Mouse (Mus musculus) left cerebral cortex, postnatal 25 days (tissue): ENCODE measurements around the gene Nphs1. TPM values are rescaled to one million over a fixed set of nuclear protein-coding genes. Genes with fewer than 3 reads are reported as not detected.

Source experiments
- DNase-seq, 2 experiments: peaks; one replicate each; pipeline ENCODE4 v3.0.0; 2022; ENCODE audit warnings: low spot score in 2 of 2, mixed read lengths in 1 of 2
- intact Hi-C: fragments of 180-260 bp; cut with DNase I; formaldehyde crosslinking; loops from one replicate; pipeline ENCODE4 v1.15.1; 2025
- total RNA-seq, 2 experiments: library from RNA; stranded (reverse); gene quantifications; 2 replicates each; pipeline ENCODE4 v1.2.3; 2021

The Nphs1 gene
- total RNA-seq, 2 experiments from 2014 or later, result 0.78 to 1.5 TPM

- intact Hi-C loops, result no loop called here
- DNase-seq, result peak in 1 of 2 experiments; percentile 42
Observed at GRCm38 (mm10) chr7:30532931-30533330, 74.8 kb downstream of the Nphs1 start.

DNA sequence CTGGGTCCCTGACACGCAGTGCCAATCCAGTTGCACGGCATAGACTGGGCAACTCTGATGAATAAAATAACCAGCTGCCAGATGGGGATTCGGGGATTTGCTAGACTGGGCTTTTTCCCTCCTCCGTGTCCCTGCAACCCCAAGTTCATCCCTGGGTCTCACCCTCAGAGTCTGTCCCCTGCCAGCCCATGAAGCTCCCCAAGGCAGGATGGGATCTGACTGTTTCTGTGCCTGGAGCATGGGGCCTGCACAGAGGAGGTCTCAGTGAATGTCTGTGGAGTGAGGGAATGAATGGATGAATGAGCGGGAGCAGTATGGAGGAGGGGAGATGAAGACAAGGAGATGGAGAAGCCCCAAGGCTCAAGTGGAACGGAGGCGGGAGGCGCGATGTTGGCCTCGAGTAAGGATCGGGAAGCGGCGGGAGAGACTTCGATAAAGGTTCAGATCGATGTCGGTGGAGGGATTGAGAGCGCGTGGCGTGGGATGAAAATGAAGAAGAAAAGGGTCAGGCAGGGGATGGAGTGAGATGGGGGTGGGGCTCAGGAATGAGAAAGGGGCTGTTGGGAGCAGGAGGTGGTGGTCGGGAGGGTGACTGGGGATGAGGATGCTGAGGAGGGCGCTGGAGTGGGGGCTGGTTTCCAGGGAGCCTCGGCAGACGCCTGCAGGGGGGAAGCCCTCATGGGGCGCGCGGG lies 76.0 kb downstream of the Nphs1 start:
- DNase-seq, result peak; percentile 54 to 70
- intact Hi-C loops, result no loop called here

GRCm38 (mm10) chr7:30534633-30535577 lies 76.8 kb downstream of the Nphs1 start, which contains the start of gene Arhgap33:
Gene Arhgap33, minus strand, starts transcription at chr7:30535060.
- DNase-seq, result peak; percentile 98
- intact Hi-C loops, result no loop called here

Other genes with a start within 250 kb of the Nphs1 start
- 10 to 100 TPM; 57.6 to 59.5 TPM for gene Polr2i, start 226.4 kb upstream of the Nphs1 start, total RNA-seq
- gene Tbcb, start 226.0 kb upstream of the Nphs1 start, total RNA-seq, result 100 to 1,000 TPM; 130 to 143 TPM
- not detected for gene Ovol3, start 222.6 kb upstream of the Nphs1 start, total RNA-seq
- gene Thap8, start 178.2 kb upstream of the Nphs1 start, total RNA-seq, result under 1 TPM in 1 of 2 experiments, not detected in 1; 0.34 TPM
- gene Wdr62, start 177.9 kb upstream of the Nphs1 start, total RNA-seq, result 1 to 10 TPM in 1 of 2 experiments, under 1 TPM in 1; 0.73 to 1.5 TPM
- gene Clip3, start 166.6 kb upstream of the Nphs1 start, total RNA-seq, result 100 to 1,000 TPM; 467 to 489 TPM
- 10 to 100 TPM; 63.6 to 64.4 TPM for gene Alkbh6, start 149.6 kb upstream of the Nphs1 start, total RNA-seq
- gene Syne4, start 143.5 kb upstream of the Nphs1 start, total RNA-seq, result 1 to 10 TPM; 8.4 to 8.7 TPM
- under 1 TPM; 0.32 to 0.55 TPM for gene E130208F15Rik, start 136.6 kb upstream of the Nphs1 start, total RNA-seq
- 1 to 10 TPM; 7.2 to 7.8 TPM for gene Sdhaf1, start 134.4 kb upstream of the Nphs1 start, total RNA-seq
- gene Lrfn3, start 95.5 kb upstream of the Nphs1 start, total RNA-seq, result 10 to 100 TPM; 34.0 to 35.2 TPM
- 10 to 100 TPM; 28.7 to 29.8 TPM for gene Tyrobp, start 44.6 kb upstream of the Nphs1 start, total RNA-seq
- 1 to 10 TPM in 1 of 2 experiments, not detected in 1; 1.2 TPM for gene Hcst, start 38.5 kb upstream of the Nphs1 start, total RNA-seq
- gene Nfkbid, start 36.6 kb upstream of the Nphs1 start, total RNA-seq, result 1 to 10 TPM; 2.6 to 2.7 TPM
- gene Aplp1, start 12.8 kb upstream of the Nphs1 start, total RNA-seq, result 1,000 to 10,000 TPM; 1,270 to 1,289 TPM
- 10 to 100 TPM; 11.4 to 11.7 TPM for gene Kirrel2, start 625 bp upstream of the Nphs1 start, total RNA-seq
- gene Prodh2, start 35.3 kb downstream of the Nphs1 start, total RNA-seq, result not detected
- 100 to 1,000 TPM; 190 to 213 TPM for gene Arhgap33, start 76.7 kb downstream of the Nphs1 start, total RNA-seq
- 1 to 10 TPM; 5.1 to 6.4 TPM for gene Hspb6, start 93.9 kb downstream of the Nphs1 start, total RNA-seq
- 1 to 10 TPM; 5.2 to 5.5 TPM for gene Proser3, start 94.0 kb downstream of the Nphs1 start, total RNA-seq
- 10 to 100 TPM; 45.5 to 47.8 TPM for gene Lin37, start 101.5 kb downstream of the Nphs1 start, total RNA-seq
- 10 to 100 TPM; 57.2 to 69.2 TPM for gene U2af1l4, start 105.0 kb downstream of the Nphs1 start, total RNA-seq
- 1 to 10 TPM; 5.7 TPM for gene Gm49396, start 105.0 kb downstream of the Nphs1 start, total RNA-seq
- gene Psenen, start 105.3 kb downstream of the Nphs1 start, total RNA-seq, result 10 to 100 TPM; 82.7 to 90.1 TPM
- 1 to 10 TPM; 2.8 to 3.5 TPM for gene Igflr1, start 107.1 kb downstream of the Nphs1 start, total RNA-seq
- 10 to 100 TPM; 46.4 to 50.4 TPM for gene Kmt2b, start 130.4 kb downstream of the Nphs1 start, total RNA-seq
- gene Zbtb32, start 140.6 kb downstream of the Nphs1 start, total RNA-seq, result not detected
- under 1 TPM; 0.23 to 0.50 TPM for gene Upk1a, start 154.5 kb downstream of the Nphs1 start, total RNA-seq
- gene Cox6b1, start 167.8 kb downstream of the Nphs1 start, total RNA-seq, result 100 to 1,000 TPM; 721 to 744 TPM
- gene Etv2, start 177.5 kb downstream of the Nphs1 start, total RNA-seq, result not detected
- 10 to 100 TPM; 66.8 to 70.8 TPM for gene Rbm42, start 192.0 kb downstream of the Nphs1 start, total RNA-seq
- 1 to 10 TPM; 3.5 to 6.4 TPM for gene Haus5, start 206.7 kb downstream of the Nphs1 start, total RNA-seq
- not detected for gene Pmis2, start 213.3 kb downstream of the Nphs1 start, total RNA-seq
- gene 2200002J24Rik, start 240.6 kb downstream of the Nphs1 start, total RNA-seq, result not detected